Mouse (Mus musculus) kidney, adult 18-20 months (tissue): ENCODE data around the gene Ikzf5.
"Not testable (repeated sequence)": the region's sequence is repeated elsewhere in the genome, so short reads cannot be mapped to it uniquely, and the experiment has no call there.

Experiments
- DNase-seq: peaks from one replicate; pipeline ENCODE4 v3.0.0; 2021

The Ikzf5 gene

GRCm38 (mm10) chr7:131410416-131411058 lies at the start of gene Ikzf5, which contains the start of gene Acadsb:
Ikzf5 (minus strand) TSS chr7:131410521.
Acadsb (plus strand) TSS chr7:131410601.
- DNase-seq: peak; percentile 100

- DNase-seq: no peak
Measured at GRCm38 (mm10) chr7:131456714-131457113, 46.4 kb upstream of the Ikzf5 start.

DNA sequence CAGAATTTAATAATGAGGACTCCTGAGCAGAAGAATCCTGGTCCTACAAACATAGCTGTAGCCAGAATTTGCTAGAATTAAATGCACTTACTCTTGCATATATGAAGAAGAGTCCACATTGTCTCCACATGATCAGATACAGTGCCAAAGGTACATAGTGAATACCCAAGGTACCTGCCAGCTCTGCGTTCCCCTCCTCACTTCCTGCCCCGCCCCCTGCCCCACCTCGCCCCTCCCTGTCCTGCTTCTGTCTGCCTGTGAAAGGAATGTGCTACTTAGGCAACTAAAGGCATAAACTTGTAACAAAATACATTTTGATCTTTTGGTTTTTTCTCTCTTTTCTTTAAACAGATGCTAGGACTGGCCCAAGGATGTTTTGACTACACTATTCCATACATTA lies 26.7 kb upstream of the Ikzf5 start:
- DNase-seq: no peak

GRCm38 (mm10) chr7:131434276-131434675 lies 24.0 kb upstream of the Ikzf5 start:
- no peak for DNase-seq

GRCm38 (mm10) chr7:131432244-131432643 lies 21.9 kb upstream of the Ikzf5 start:
- peak; percentile 24 for DNase-seq

DNA sequence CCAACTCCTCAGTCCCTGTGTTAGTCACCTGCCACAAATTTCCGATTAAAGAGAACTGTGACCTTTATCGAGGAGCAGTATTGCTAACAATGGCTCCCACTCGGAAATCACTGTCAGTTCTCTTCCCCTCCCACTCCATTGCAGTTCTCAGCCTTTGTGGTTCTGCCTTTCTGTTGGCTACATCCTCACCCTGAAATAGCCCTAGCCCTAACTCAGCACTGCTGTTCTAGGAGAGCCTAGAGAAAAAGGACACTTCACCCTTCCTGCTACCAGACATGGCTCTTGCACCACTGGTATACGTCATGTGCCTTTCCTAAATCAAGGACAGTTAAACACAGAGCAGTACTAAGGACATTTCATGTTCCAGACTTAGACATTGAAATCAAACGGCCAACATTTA lies 17.0 kb upstream of the Ikzf5 start:
- DNase-seq: no peak

DNA sequence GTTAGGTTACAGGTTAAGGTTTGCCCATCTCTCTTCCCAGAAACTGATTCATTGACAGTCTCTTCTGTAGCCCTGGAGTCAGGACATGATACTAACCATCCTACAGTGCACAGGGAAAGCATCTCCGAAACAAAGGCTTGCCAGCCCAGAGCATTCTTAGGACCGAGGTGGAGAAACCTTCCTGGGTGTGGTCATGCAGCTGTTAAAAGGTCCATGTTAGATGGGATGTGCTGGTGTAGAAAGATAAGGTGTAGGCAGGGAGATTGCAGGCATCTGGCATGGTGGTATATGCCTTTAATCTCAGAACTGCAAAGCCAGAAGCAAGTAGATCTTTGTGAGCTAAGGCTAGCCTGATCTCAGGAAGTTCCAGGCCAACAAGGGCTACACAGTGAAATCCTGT lies 14.6 kb upstream of the Ikzf5 start:
- DNase-seq: no peak

DNA sequence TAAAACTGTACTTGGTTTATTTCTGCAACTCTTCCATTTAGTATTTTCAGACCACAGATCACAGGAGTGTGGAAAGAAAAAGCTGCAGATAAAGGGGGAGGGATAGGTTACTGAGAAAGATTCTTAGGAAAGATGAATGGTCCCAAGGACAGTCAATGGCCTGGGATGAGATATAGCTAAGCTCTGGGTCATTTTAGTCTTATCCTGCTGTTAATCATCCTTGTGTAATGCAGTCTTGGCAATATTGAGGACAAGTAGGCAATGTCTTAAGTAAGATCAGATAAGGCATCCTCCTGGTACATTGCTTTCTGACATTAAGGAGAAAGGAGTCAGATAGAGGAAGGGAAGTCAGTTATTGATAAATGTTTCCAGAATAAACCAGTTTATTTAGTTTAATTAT lies 7.3 kb upstream of the Ikzf5 start:
- DNase-seq: no peak

GRCm38 (mm10) chr7:131416742-131417141 lies 6.4 kb upstream of the Ikzf5 start:
- not testable (repeated sequence) for DNase-seq

GRCm38 (mm10) chr7:131411941-131412270 lies 1.6 kb upstream of the Ikzf5 start:
- no peak for DNase-seq

GRCm38 (mm10) chr7:131411221-131411940 lies 1.1 kb upstream of the Ikzf5 start:
- peak; percentile 51 for DNase-seq

DNA sequence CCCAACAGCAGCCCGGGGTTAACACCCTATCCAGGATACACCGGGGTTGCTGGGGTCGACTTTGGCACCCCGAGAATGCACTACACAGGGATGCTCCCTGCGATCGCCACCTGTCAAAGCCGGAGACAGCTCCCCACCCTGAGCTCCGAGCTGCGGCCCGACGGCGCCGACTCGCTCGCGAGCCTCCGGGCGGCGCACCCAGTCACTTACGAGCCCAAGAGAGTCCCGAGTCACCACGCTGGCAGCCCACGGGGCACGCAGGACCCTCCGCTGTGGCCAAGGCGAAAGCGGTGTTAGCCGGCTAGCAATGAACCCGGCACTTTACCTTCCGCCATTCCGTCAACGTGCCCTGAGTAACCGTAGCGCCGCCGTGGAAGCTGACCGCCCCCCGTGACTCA lies 334 bp downstream of the Ikzf5 start:
- DNase-seq: no peak

DNA sequence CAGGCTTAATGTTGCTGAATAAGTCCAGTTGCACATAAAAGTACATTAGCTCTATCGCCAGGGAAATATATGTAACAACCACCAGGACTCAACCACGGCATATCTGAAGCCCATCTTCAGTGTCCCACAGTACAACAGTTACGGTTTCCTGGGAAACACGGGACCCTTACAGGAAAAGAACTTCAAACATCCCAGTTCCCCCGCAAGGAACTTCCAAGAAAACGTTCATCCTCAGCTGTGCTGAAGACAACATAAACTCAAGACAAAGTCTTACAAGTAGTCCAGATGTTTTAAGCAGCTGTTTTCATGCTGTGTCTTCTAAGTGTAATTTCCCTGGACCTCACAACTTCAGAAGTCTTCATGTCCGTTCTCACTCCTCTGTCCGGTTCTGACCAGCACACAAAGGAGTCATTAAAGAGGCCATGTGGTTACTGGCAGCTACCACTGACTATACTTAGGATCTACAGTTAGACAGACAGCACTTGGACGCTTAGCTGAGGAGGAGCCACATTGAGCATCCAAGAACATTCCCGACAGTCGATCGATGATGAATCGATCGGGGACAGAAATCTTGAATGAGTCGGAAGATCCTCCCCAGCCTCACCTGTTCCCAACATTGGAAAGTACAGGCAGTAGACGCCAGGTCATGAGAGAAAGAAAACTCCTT lies 867 bp downstream of the Ikzf5 start:
- no peak for DNase-seq

GRCm38 (mm10) chr7:131391761-131392160 lies 18.6 kb downstream of the Ikzf5 start:
- not testable (repeated sequence) for DNase-seq

- DNase-seq: no peak
Measured at GRCm38 (mm10) chr7:131371880-131372651, 38.3 kb downstream of the Ikzf5 start.

DNA sequence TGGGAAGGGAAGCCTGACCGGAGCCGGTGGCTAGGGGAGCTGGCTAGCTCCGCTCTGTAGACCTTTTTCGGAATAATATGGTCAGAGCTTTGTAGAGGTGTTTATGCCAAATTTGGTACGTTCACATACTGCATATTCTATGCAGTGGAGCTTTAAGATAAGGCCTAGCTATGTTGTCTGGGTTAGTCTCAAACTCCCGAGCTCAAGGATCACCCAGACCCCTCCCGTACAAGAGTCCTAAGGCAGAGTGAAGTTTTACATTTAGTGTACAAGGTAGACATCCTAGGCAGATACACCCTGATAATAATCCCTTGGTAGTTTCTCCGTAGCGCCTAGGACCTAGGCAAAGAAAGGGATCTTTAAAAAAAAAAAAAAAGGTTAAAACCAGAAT lies 38.9 kb downstream of the Ikzf5 start:
- DNase-seq: no peak

GRCm38 (mm10) chr7:131370648-131371469 lies 39.5 kb downstream of the Ikzf5 start, which contains the start of gene Pstk:
Pstk (plus strand) TSS chr7:131371141.
- DNase-seq: peak; percentile 93

DNA sequence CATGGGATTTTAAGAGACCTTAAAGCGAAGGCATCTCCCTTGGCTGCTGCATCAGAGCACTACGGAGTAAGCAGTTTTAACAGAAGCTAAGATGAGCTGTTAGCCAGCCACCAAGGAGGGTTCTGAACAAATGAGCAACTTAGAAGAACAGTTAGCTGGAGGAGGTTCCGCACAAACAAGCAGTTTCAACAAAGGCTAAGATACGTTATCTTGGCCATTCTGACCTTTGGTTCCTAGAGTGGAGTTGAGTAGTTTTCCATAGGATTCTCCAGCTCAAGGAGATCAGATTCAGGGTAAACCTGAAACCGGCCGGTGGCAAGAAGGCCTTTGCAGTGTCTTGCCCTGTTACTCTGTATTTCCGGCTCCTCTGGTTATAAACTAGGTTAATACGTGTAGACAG lies 46.2 kb downstream of the Ikzf5 start:
- no peak for DNase-seq

GRCm38 (mm10) chr7:131362615-131363300 lies 47.6 kb downstream of the Ikzf5 start, which contains the start of gene 2310057M21Rik:
2310057M21Rik (minus strand) TSS chr7:131362759.
- DNase-seq: peak; percentile 93

DNA sequence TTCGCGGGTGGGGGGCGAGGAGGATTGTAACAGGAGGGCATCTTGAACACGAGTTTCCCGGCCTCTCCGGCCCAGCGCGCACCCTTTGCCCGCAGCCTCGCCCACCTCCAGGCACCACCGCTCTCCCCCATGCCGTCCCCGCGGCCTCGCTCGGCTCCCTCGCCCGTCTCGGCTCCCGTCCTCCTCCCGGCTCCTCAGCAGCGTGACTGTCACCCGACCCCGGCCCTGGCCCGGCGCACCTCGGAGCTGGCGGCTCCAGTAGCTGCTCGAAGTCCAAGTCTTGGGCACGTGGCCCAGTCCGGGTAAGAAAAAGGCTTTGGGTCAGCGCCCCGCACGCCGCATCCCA lies 48.1 kb downstream of the Ikzf5 start:
- DNase-seq: no peak

- no peak for DNase-seq
Measured at GRCm38 (mm10) chr7:131356105-131356504, 54.2 kb downstream of the Ikzf5 start.
